Comparison of ENCODE assay signal across 8 mouse cellular contexts in genomic region chrX:87238191-87238590, GRCm38 (mm10).
A peak's percentile ranks its signal among the peaks of the same experiment; 100 is the strongest.
DNase-seq lines count a peak whose midpoint lies in the region; ATAC-seq and TF ChIP-seq lines count a peak whose summit lies in the region.
"Not testable (repeated sequence)": the region's sequence is repeated elsewhere in the genome, so short reads cannot be mapped to it uniquely, and the experiment has no call there.

No protein-coding gene starts in this region.

- not testable (repeated sequence) for TF ChIP-seq CTCF in hindbrain, postnatal 0 days (IDR thresholded peaks at IDR 0.05; ENCODE audit: low read depth)

- H3K4me3 ChIP-seq in hindbrain, postnatal 0 days (ENCODE audit: low read length): not testable (repeated sequence)

- not testable (repeated sequence) for H3K27ac ChIP-seq in hindbrain, postnatal 0 days

- 81% methylated on average over 11 of the region's 11 CpGs for WGBS in hindbrain, postnatal 0 days

- not testable (repeated sequence) for H3K9ac ChIP-seq in hindbrain, postnatal 0 days (replicated peaks; ENCODE audit: low read length)

- H3K9me3 ChIP-seq in hindbrain, postnatal 0 days (ENCODE audit: low read length): not testable (repeated sequence)

- ATAC-seq in hindbrain, postnatal 0 days: not testable (repeated sequence)
- ATAC-seq in megakaryocyte, adult 5-6 weeks (ENCODE audit: poor library complexity, severe bottlenecking): peak; percentile 75

- not testable (repeated sequence) for H3K4me2 ChIP-seq in hindbrain, postnatal 0 days (ENCODE audit: low read depth, low read length)

- H3K36me3 ChIP-seq in hindbrain, postnatal 0 days (ENCODE audit: insufficient read depth, low read length): not testable (repeated sequence)

- H3K27me3 ChIP-seq in hindbrain, postnatal 0 days (ENCODE audit: insufficient read depth, low read length): not testable (repeated sequence)

- DNase-seq in adipocyte (ENCODE audit: low spot score): peak; percentile 97
- DNase-seq in cerebellum, postnatal 25 days: peak; percentile 80 to 93
- DNase-seq in gastrocnemius, adult 8-10 months (ENCODE audit: low spot score in 2 of 2): peak; percentile 6 to 49
- DNase-seq in hindbrain, postnatal 0 days (ENCODE audit: low spot score): peak; percentile 76
- peak; percentile 86 to 98 for DNase-seq in left cerebral cortex, adult 18-20 months (ENCODE audit: low spot score in 2 of 2)
- DNase-seq in right cerebral cortex, postnatal 36 days (ENCODE audit: low spot score in 2 of 2): peak; percentile 14 to 17
- peak; percentile 99 for DNase-seq in urinary bladder, postnatal 25 days (ENCODE audit: low spot score)

- not testable (repeated sequence) for H3K4me1 ChIP-seq in hindbrain, postnatal 0 days (ENCODE audit: insufficient read depth, low read length)

Comparison
In these comparisons a context has a peak if more than half of its experiments do, and no peak if none do; other contexts are left out.
1. DNase-seq: peak in every context shown above with its lines; median percentile 99 in urinary bladder, postnatal 25 days; 97 in adipocyte; 92 in left cerebral cortex, adult 18-20 months; 86 in cerebellum, postnatal 25 days; 76 in hindbrain, postnatal 0 days; 28 in gastrocnemius, adult 8-10 months; 16 in right cerebral cortex, postnatal 36 days.